Mouse (Mus musculus) cerebellum, postnatal 4 days (tissue): Measurements from ENCODE around the gene Ifitm10.
"Not testable (repeated sequence)": the region's sequence is repeated elsewhere in the genome, so short reads cannot be mapped to it uniquely, and the experiment has no call there.

ENCODE experiments used
- DNase-seq, 2 experiments: peaks; one replicate each; pipeline ENCODE4 v3.0.0; 2022; ENCODE audit warnings: low spot score in 2 of 2, mixed read lengths in 1 of 2

Gene Ifitm10

DNA sequence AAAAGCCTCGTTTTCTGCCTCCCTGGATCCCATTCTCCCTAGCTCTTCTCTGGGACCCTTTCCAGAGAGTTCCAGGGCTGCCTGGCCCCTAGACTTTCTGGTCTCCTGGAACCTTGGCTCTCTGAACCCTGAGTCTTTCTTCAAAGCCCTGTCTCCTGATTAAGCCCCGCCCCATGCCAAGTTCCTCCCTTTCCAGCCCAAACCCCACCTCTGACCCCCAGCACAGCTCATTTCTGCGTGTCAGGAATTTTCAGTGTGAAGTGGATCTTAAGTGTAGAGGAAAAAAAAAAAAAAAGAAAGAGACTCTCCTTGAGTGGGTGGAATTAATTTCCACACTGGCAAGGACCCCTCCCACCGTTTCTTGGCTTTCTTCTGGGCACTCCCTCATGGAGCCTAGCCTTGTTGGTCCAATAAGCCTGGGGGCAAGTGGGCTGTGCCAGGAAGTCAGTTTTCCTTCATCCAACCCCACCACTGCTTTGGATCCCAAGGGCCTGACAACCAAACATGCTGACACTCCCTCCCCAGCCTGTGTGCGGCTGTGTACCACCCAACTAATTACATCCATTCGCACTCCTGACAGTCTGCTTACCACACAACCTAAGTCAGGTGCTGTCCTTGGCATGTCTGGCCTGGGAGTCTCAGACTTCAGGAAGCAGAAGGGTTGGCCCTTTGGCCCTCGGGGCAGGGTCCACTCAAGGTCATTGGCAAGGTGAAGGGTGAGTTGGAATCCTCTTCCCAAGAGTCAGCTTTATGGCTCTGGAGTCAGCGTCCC, at the start of gene Ifitm10:
Gene Ifitm10, minus strand, starts transcription at position 113 of the 772 bp plus-strand sequence.
- DNase-seq = no peak

DNA sequence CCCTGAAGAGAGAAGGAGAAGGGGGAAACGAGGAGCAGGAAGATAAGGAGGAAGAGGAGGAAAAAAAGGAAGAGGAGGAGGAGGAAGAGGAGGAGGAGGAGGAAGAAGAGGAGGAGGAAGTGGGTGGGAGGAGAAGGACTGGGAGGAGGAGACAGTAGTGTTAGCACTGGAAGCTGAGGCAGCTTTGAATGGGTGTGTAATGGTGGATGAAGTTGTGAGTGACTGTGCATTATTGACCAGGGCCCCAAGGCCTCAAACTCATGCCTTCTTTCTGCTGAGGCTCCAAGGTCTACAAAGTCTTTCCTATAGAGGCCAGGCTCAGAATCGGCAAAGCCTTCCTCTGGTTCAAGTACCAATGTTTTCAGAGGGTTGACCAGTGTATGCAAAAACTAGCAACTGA, 48.3 kb upstream of the Ifitm10 start:
- DNase-seq = no peak

DNA sequence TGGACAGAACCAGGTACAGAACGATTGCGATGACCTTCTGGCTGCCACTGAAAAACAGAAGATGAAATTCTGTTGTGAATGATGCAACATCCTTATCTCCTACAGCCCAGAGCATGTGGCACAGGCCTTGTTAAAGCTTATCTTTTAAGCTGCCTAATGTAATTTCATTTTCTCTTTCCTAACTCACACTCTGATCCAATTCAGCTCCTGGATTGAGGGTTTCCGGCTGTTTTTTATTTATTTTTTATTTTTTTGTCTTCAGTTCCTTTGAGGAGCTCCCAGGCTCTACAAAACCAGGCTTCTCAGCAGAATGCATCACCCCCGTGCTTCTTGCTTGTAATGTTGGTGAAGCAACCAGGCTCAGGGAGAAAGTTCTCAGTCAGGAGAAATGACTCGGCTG, 46.3 kb upstream of the Ifitm10 start:
- DNase-seq = no peak

DNA sequence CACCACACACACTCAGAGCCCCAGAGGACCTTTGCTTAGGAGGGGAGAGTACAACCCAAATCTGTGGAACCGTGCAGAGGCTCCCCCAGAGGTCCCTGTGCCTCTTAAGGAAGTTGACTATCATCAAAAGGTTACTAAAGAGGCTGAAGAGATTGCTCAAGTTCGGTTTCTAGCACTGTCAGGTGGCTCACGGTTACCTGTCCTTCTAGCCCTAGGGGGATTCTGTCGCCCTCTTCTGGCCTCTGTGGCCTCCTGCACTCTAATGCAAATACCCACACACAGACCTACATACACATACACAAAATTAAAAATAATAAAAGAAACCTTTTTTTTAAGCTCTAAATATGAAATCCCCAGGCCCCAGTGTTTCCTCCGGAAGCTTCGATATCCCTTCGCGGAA, 45.1 kb upstream of the Ifitm10 start:
- no peak for DNase-seq

DNA sequence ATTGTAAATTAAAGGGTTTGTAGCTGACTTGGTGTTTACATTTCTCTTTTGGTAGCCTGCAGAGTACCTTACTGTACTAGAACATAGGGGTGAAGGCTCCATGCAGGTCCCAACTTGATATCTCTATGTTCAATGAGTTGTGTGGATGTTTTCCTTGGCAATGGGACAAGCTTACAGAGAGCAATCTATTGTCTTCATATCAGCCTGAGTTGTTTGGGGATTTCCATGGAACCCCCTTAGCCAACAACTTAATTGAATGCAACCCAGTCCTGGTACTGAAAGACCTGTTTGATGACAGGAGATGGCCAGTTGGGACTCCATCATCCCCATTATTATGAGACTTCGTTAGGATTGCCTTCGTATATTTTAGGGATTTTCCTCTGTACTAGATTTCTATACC, 44.5 kb upstream of the Ifitm10 start:
- DNase-seq = no peak

DNA sequence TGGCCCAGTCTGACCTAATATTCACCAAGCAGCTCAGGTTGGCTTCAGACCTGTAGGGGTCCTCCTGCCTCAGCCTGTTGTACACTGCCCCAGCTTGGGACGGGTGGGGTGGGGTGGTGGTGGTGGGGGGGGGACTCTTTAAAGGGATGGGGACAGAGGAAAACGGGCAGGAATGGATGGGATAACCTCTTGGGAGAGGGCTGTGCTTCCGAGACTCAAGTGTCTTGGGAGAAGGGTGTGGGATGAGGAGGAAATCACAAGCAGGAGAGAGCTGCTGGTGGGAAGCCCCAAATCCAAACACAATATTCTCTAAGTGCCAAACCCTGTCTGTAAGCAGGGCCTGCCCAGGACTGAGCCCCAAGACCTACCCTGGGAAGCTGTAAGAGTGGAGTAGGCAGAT, 42.7 kb upstream of the Ifitm10 start:
- DNase-seq = no peak

DNA sequence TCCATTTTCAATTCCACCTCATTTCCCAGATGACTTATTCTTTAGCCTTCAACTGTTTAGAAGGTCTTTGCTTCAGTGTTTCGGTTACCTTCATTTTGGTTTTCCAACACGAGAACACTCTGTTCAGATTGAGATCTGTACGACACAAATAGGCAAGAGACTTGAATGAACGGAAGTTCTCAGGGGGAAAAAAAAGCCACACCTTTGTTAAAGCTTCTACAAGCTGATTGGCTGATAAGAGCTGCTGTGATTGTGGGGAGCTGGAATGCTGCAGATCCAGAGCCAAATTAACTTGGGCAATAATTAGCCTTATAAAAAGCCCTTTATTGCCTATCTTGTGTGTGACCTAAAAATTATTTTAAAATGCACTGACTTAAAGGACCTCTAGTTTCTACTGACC, 41.8 kb upstream of the Ifitm10 start:
- DNase-seq = no peak

DNA sequence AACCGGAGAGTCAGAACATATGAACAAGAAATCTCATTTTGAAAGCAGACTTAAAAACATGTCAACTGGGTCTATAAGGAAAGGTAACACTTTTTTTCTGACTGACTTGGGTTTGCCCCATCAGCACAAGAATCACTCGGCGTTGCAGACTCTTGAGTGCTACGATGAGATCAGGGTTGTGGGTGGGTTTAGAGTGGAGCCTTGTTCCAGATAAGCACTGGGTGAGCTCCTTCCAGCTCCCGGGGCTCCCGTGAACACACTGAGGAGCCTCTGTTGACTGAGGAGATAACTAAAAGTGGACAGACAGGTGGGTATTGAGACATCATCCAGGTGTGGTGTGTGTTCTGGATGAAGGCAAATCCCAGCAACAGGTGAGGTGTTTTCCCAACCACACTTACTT, 39.7 kb upstream of the Ifitm10 start:
- DNase-seq = no peak

DNA sequence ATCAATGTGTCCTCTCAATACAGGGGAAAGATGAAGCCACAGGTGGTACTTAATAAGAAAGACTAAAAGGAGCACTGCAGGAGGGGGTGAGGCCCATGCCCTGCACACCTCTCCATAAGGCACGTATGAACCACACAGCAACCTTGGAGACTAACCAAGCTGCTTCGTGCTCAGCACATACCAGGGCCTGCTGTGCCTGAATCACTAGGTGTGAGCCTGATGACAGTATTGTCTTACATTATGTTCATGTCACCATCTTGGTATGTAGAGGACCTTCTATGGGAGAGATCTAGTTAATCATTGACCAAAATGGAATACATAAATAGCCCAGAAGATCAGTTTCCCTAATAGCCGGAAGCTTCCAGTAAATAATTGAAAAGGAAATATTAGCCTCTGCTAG, 36.0 kb upstream of the Ifitm10 start:
- DNase-seq = no peak

DNA sequence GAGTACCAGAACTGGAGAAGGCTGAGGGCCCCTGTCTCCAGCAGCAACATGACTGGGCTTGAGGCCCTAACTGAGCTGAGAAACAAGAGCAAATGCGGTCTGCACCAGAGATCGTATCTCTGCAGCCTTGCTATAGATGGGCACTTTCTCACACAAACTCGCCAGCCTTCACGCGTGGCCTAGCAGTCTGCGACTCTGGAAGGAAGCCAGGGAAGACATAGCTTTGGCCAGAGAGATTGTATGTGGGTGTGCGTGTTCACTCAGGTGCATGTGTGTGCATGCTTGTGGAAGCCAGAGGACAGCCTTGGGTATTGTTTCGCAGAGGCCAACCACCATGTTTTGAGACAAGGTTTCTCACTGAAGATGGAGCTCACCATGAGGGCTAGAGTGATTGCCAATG, 35.1 kb upstream of the Ifitm10 start:
- DNase-seq = no peak

DNA sequence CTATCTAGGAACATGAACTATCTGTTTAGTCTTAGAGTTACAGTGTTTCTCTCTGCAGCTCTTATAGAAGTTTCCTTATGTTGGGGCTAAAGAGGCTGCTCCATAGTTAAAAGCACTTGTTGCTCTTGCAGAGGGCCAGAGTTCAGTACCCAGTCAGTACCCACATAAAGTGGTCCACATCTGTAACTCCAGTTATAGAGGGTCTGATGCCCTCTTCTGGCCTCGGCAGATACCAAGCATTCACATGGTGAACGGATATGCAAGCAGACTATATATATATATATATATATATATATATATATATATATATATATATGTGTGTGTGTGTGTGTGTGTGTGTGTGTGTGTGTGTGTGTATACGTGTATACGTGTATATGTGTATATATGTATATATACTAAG, 34.4 kb upstream of the Ifitm10 start:
- DNase-seq = no peak

DNA sequence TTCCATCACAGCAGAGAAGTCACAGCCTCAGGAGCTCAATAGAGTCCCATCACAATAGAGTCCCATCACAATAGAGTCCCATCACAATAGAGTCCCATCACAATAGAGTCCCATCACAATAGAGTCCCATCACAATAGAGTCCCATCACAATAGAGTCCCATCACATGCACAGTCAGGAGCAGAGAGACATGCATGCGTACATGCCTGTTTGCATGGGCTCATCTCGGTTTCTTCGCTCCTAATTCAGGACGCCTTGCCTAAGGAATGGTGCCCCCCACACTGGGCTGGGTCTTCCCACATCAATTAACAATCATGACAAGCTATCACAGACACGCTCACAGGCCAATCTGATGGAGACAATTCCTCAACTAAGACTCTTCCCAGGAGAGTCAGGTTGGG, 31.6 kb upstream of the Ifitm10 start:
- not testable (repeated sequence) for DNase-seq

DNA sequence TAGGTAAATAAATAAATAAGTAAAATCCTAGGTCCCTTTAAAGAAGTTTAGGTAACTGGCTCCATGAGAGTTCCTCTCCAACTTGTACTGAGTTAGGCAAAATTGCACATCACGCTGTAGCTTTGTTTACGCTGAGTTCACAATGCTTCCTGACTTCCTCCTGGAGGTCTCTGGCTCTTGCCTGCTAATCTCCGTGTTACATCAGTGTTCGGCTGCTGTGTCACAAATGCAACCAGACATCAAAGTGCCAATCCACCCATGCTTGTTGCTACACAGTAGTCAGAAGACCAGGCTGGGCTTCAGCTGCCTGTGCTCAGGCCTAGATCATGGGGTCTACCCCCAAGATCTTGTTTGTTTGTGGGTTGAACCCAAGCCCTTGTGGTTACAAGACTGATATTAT, 30.0 kb upstream of the Ifitm10 start:
- DNase-seq = no peak

DNA sequence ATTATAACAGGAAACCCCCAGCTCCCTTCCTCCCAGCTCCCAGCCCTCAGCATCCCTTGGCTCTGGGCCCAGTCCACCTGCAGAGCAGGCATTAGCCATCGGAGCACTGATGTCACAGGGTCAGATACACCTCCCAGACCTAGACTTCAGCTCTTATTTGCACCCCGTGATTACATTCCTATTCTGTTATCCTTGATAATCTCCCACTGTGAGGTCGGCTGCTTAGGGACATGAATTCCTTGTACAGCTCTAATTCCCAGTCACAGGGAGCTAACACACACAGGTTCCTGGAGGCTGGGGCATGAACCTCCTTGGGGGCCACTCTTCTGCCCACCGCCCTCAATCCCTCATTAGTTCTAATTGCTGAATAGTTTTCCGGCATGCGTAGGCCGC, 27.2 kb upstream of the Ifitm10 start:
- no peak for DNase-seq

DNA sequence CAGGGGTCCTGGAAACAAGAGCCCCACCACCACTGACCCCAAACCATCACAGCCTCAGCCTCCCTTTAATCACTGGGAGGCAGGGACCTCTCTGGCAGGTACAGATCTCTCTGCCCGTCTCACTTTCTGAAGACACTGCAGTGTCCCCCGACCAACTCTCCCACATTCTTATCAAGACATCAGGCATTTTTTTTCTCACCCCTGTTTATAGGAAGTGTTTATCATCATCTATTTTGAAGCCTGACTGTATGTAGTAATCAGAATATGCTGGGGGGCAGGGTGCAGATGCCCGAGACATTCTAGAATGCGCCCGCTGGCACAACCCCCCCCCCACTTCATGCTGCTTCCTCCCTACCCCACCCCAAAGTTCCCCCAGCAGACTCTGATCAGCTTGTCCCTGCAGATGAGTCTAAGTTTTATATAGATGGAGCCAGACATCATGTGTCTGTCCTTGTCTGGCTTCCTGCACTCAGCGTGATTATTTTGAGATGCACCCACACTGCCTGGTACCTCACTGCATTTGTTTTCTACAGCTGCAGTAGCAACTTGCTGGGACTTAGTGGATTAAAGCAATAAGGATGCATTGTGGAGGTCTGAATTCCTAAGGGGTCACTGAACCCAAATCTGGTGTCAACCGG, 26.7 kb upstream of the Ifitm10 start:
- no peak for DNase-seq

DNA sequence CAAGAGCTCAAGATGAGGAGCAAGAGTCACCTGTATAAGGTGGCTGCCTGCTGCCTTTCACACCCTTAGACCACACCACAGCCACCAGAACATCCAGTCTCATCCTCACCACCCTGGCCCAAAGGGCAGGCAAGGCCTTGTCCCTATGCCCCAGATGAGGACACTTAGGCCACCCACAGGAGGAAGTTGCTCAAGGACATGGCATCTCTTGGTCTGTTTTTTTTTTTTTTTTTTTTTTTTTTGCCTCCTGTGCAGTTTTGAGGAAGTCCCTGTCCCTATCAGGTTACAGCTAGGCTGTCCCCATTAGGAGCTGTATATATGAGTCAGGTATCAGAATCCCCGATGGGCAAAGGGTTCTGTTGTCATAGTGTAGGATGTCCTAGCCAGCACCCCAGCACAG, 25.7 kb upstream of the Ifitm10 start:
- DNase-seq = no peak

DNA sequence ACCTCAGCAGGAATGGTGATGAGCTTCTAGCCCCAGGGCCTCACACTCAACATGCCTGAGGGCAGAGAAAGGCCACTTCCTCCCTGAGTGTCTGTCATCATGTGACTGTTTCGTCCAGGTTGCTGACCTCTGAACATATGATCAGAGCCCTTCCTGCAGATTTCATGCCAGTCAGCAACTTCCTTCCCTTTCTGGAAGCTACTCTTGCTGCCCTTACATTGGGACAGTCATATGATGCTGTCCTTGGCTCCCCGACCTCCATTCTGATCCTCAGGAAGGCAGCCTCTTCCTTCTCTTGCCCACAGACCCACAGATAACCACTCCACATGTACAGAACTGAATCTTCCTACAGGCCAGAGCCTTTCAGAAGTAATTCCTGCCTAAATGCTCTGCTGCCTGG, 24.5 kb upstream of the Ifitm10 start:
- no peak for DNase-seq

DNA sequence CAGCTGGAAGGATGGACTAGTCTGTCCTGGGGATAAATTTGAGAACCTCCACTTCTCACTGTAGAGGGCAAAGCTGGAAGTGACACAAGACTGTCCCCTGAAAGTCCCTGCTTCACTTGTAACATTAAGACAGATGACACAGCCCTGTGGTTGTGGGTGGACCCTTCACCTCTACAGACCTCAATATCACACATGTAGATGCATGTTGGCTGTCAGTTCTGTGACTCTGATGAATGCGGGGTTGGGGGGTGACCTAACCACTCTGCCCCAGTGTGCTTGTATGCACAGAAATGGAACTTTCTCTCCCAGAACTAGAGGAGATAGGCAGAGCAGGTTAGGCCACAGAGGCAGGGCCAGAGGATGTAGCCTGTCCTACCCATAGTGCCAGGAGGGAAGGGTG, 23.1 kb upstream of the Ifitm10 start:
- no peak for DNase-seq

DNA sequence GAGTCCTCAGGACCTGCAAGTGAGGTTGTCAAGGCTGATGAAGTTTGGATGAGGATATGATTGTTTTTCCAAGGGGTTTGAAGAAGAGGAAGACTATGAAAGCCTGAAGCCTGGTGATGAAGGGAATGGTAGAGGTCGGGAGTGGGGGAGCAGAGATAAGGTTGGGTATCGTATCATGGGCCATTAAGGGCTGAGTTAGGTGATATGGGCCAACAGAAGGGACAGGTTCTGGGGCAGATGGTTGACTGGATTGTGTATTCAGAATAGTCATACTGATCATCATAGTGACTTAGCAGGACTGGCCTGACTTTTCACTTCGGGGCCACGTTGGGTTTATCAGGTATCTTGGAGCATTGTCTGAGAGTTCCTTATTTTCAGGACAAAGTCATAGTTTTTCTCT, 21.9 kb upstream of the Ifitm10 start:
- no peak for DNase-seq

DNA sequence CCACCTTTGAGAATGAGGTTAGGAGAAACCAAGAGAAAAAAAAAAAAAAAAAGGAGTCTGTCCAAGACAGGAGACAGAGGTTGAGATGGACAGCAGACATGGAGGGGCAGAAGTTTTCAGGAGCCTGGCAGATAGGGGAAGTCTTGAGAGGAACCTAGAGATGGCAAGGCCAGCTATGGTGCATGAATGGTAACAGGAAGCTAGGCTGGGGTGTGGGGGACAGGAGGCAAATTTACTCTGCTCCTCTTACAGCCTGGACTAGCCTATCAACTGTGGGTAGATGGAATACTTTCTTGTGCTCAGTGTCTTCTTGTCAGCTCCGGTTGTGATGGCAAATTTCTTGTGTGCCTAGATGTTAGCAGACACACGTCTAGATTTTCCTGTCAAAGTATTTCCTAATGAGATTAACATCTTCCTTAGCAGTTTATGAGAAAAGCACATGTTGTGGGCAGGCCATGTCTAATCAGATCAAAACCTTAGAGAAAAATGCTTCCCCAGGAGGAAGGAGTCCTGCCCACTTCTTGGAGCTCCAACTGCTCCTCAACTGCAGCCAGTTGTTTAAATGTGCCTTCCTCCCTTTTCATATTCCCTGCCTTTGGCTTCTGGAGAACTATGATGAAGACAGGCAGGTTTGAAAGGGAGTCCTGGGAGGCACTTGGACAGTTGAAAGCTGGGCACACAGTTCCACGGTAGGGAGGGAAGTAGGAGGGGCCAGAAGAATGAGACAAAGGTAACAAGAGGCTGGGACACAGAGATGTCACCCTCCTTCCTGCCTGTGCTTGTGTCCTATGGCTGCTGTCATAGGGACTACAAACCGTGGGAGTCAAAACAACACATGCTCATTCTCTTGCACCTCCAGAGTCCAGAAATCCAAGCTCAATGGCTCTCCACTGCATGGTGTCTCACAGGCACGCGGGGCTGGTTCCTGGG, 21.0 kb upstream of the Ifitm10 start:
- no peak for DNase-seq

DNA sequence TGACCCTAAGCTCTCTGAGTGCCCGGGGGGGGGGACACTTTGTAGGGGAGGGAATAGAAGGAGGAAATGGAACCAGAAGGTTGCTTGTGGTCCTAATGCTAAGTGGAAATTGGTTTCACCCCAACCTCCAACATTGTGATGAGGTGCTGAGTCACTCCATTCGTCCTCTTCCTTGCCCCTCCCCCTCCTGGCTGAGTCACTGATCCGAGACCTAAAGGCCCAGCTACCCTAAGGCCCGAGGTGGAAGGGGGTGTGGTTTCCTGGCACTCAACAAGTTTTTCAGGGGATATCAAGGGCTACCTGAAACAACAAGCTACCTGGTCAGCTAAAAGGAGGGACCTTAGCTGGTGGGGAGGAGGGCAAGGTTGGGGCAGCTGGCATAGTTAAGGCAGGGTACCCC, 19.6 kb upstream of the Ifitm10 start:
- DNase-seq = no peak

DNA sequence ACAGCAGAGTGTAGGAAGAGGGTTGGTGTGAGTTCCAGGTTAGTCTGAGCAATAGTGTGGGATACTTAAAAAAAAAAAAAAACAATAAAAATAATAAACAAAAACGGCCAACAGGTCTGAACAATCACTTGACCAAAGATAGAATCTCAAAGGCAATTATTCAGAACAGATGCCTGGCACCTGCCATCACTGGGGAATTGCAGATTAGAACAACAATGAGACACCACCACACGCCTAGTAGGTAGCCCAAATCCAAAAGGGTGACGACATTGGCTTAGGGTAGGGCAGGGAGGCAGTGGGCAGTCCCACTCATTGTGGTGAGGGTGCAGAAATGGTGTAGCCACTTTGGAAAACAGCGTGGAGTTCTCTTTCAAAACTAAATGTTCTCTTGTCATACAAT, 18.1 kb upstream of the Ifitm10 start:
- no peak for DNase-seq

DNA sequence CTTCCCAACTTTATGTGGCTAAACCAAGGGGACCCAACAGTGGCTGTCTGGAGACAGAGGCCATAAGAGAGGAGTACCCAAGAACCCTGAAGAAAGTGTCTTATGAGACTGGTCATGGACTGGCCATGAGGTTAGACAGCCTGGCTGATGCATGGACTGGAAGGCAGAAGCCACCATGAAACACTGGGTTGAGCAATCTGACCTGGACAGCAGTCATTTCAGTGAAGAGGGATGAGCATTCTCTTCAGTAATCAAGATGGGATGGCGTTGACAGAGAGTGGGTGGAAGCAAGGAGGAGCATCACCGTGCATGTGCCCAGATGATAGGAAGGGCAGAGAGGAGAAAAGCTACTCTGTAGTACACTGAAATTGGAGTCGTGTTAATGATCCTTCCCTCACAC, 17.6 kb upstream of the Ifitm10 start:
- DNase-seq = no peak
